Mouse (Mus musculus): ENCODE data around the gene Olfr461. TPM values are rescaled to one million over a fixed set of nuclear protein-coding genes. Genes with fewer than 3 reads are reported as not detected.
"Not testable (repeated sequence)": the region's sequence is repeated elsewhere in the genome, so short reads cannot be mapped to it uniquely, and the experiment has no call there.

Olfr461 gene
- total RNA-seq (2021), result not detected

GRCm38 (mm10) chr6:40554950-40555349, at the start of gene Olfr461:
TSS of gene Olfr461 (minus strand) at chr6:40555050.
- no peak for DNase-seq

GRCm38 (mm10) chr6:40598546-40598945, 43.7 kb upstream of the Olfr461 start:
- not testable (repeated sequence) for DNase-seq

GRCm38 (mm10) chr6:40594804-40595550, 40.1 kb upstream of the Olfr461 start:
- no peak for DNase-seq

GRCm38 (mm10) chr6:40588346-40588745, 33.5 kb upstream of the Olfr461 start:
- DNase-seq, result no peak

GRCm38 (mm10) chr6:40585645-40586044, 30.8 kb upstream of the Olfr461 start, which contains the start of gene Clec5a:
TSS of gene Clec5a (minus strand) at chr6:40585821.
- DNase-seq, result no peak

- DNase-seq, result no peak
Measured at GRCm38 (mm10) chr6:40584336-40584735, 29.5 kb upstream of the Olfr461 start.

GRCm38 (mm10) chr6:40576305-40576704, 21.5 kb upstream of the Olfr461 start:
- DNase-seq, result no peak

GRCm38 (mm10) chr6:40573618-40574017, 18.8 kb upstream of the Olfr461 start:
- DNase-seq, result no peak

- no peak for DNase-seq
Measured at GRCm38 (mm10) chr6:40569187-40569586, 14.3 kb upstream of the Olfr461 start, which contains the start of gene Olfr460. TSS of gene Olfr460 (plus strand) at chr6:40569487.

GRCm38 (mm10) chr6:40544690-40545089, 10.2 kb downstream of the Olfr461 start:
- no peak for DNase-seq

GRCm38 (mm10) chr6:40519408-40519807, 35.4 kb downstream of the Olfr461 start, which contains the start of gene Prss37:
TSS of gene Prss37 (minus strand) at chr6:40519508.
- DNase-seq, result no peak

- no peak for DNase-seq
Measured at GRCm38 (mm10) chr6:40493229-40493628, 61.6 kb downstream of the Olfr461 start, which contains the start of gene Tas2r108. TSS of gene Tas2r108 (plus strand) at chr6:40493529.

Other genes starting within 250 kb of the Olfr461 start
- 10 to 100 TPM; 26.9 to 27.9 TPM for gene Agk, start 229.9 kb downstream of the Olfr461 start, total RNA-seq (2021)
- gene E330009J07Rik, start 118.9 kb downstream of the Olfr461 start, total RNA-seq (2021), result 1 to 10 TPM; 3.1 to 3.7 TPM
- not detected for gene Wee2, start 116.0 kb downstream of the Olfr461 start, total RNA-seq (2021)
- gene Ssbp1, start 83.7 kb downstream of the Olfr461 start, total RNA-seq (2021), result 10 to 100 TPM; 37.5 to 39.9 TPM
- not detected for gene Tas2r137, start 63.8 kb downstream of the Olfr461 start, total RNA-seq (2021)
- not detected for gene Tas2r108, start 61.5 kb downstream of the Olfr461 start, total RNA-seq (2021)
- gene Prss37, start 35.5 kb downstream of the Olfr461 start, total RNA-seq (2021), result not detected
- not detected for gene Olfr460, start 14.4 kb upstream of the Olfr461 start, total RNA-seq (2021)
- under 1 TPM; 0.45 to 0.71 TPM for gene Clec5a, start 30.8 kb upstream of the Olfr461 start, total RNA-seq (2021)
- gene Tas2r138, start 58.3 kb upstream of the Olfr461 start, total RNA-seq (2021), result not detected
- 1 to 10 TPM in 1 of 2 experiments, under 1 TPM in 1; 0.36 to 1.5 TPM for gene Mgam, start 73.8 kb upstream of the Olfr461 start, total RNA-seq (2021)

Measured in heart, postnatal 4 days (tissue).